8 mouse cellular contexts compared by ENCODE assay signal in the genomic region with DNA sequence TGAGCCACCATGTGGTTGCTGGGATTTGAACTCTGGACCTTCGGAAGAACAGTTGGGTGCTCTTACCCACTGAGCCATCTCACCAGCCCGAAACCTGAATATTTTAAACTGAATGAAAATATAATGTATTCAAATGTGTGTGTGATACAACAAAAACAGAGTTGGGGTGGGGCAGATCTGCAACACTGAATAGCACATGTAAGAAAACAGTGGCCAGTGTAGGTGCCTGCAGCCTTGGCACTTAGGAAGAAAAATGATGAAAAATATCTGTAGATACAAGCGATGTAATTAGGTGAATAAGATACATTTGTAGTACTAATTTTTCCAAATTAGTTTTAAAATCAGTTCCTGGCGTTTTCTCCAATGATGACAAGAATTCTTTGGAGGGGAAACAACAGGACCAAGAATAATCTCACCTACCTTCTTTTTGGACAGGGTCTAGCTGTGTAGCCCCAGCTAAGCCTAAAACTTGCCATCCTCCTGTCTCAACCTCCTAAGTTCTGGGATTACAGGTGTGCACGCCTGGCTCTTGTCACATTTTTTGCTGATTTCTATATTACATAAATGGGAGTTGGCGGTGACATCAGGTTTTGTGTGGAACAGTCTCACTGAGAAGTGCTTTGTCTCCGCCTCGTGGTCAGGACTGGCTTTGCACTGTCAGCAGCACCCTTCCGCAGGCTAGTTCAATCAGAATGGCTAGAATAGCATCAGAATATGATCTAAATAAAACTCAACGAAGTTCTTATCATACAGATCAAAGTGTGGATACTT. TPM values are rescaled to one million over a fixed set of nuclear protein-coding genes. Genes with fewer than 3 reads are reported as not detected.
DNase-seq lines count a peak whose midpoint lies in the region; ATAC-seq and TF ChIP-seq lines count a peak whose summit lies in the region.

No protein-coding gene starts in this region.

- H3K9ac ChIP-seq in forebrain, embryonic 15.5 days (replicated peaks): no peak overlapping the region
- H3K9ac ChIP-seq in lung, postnatal 0 days (replicated peaks; ENCODE audit: low read depth): no peak overlapping the region

- H3K27ac ChIP-seq in forebrain, embryonic 15.5 days (replicated peaks): no peak overlapping the region
- no peak overlapping the region for H3K27ac ChIP-seq in lung, postnatal 0 days (ENCODE audit: low read length)

- H3K9me3 ChIP-seq in forebrain, embryonic 15.5 days: no peaks in the 10 kb centered on the region
- H3K9me3 ChIP-seq in lung, postnatal 0 days (ENCODE audit: low read length): no peaks in the 10 kb centered on the region

- H3K4me1 ChIP-seq in forebrain, embryonic 15.5 days: peaks cover 12% of the 10 kb centered on the region
- no peaks in the 10 kb centered on the region for H3K4me1 ChIP-seq in lung, postnatal 0 days (ENCODE audit: insufficient read depth, low read depth, low read length)

- peak; percentile 91 for ATAC-seq in forebrain, embryonic 15.5 days (replicated peaks)
- peak; percentile 91 to 93 for ATAC-seq in hematopoietic stem cell, adult 5-6 weeks (replicated peaks in 1 of 2; ENCODE audit: insufficient read depth in 1 of 2, low FRiP score in 2 of 2, low TSS enrichment in 1 of 2, low read depth in 1 of 2, poor library complexity in 2 of 2, severe bottlenecking in 2 of 2)
- peak; percentile 73 for ATAC-seq in lung, postnatal 0 days

- WGBS in forebrain, embryonic 15.5 days: 33% methylated on average over 10 of the region's 10 CpGs
- WGBS in lung, postnatal 0 days: 31% methylated on average over 10 of the region's 10 CpGs

- H3K27me3 ChIP-seq in forebrain, embryonic 15.5 days: no peaks in the 10 kb centered on the region
- H3K27me3 ChIP-seq in lung, postnatal 0 days (replicated peaks; ENCODE audit: insufficient read depth, low read length): no peaks in the 10 kb centered on the region

- H3K4me2 ChIP-seq in forebrain, embryonic 15.5 days (replicated peaks): no peak overlapping the region
- H3K4me2 ChIP-seq in lung, postnatal 0 days (replicated peaks; ENCODE audit: low read depth, low read length): no peak overlapping the region

- no peaks in the 10 kb centered on the region for H3K36me3 ChIP-seq in forebrain, embryonic 15.5 days
- no peaks in the 10 kb centered on the region for H3K36me3 ChIP-seq in lung, postnatal 0 days (ENCODE audit: insufficient read depth, low read length)

- TF ChIP-seq CTCF in lung, postnatal 0 days (IDR thresholded peaks at IDR 0.05): peak; percentile 98

- TF ChIP-seq EP300 in lung, postnatal 0 days (IDR thresholded peaks at IDR 0.05): no peak

- no peak overlapping the region for H3K4me3 ChIP-seq in forebrain, embryonic 15.5 days
- H3K4me3 ChIP-seq in lung, postnatal 0 days (ENCODE audit: low read depth, low read length): no peak overlapping the region

- peak; percentile 69 for DNase-seq in ES-CJ7 (ENCODE audit: low read depth, low spot score)
- DNase-seq in c-Kit-positive CD71-positive TER-119-positive erythroid progenitor cells, embryonic 14.5 days (ENCODE audit: low spot score): peak; percentile 76
- DNase-seq in layer of hippocampus, adult 9-10 months (ENCODE audit: low spot score): peak; percentile 90
- DNase-seq in lung, postnatal 0 days (ENCODE audit: low spot score): peak; percentile 91
- peak; percentile 91 for DNase-seq in ovary, postnatal 14 days (ENCODE audit: low spot score)
- DNase-seq in thymus, postnatal 10 days (ENCODE audit: low spot score in 2 of 2): peak; percentile 31 to 76

RNA-seq across cellular contexts. Expression of gene Cpeb3, which starts 57.1 kb away (rescaled TPM):
- polyA plus RNA-seq in forebrain, embryonic 15.5 days (2015; fragmentation: Nextera tagmentation; extraction: Ambion mirVana): 7.4 and 10.1 TPM in 2 replicates
- 0.40 and 0.44 TPM in 2 replicates for total RNA-seq in hematopoietic stem cell, adult 5-6 weeks (2017)
- polyA plus RNA-seq in lung, postnatal 0 days (2015; fragmentation: Nextera tagmentation; extraction: Ambion mirVana): 1.3 and 2.3 TPM in 2 replicates

RNA-seq across cellular contexts. Expression of gene March5, which starts 58.2 kb away (rescaled TPM):
- 124 and 135 TPM in 2 replicates for polyA plus RNA-seq in forebrain, embryonic 15.5 days (2015; fragmentation: Nextera tagmentation; extraction: Ambion mirVana)
- total RNA-seq in hematopoietic stem cell, adult 5-6 weeks (2017): 72.2 and 97.6 TPM in 2 replicates
- polyA plus RNA-seq in lung, postnatal 0 days (2015; fragmentation: Nextera tagmentation; extraction: Ambion mirVana): 83.1 and 97.6 TPM in 2 replicates
